Mouse (Mus musculus) heart, embryonic 14.5 days (tissue): ENCODE data around the gene Neurog3. TPM values are rescaled to one million over a fixed set of nuclear protein-coding genes. Genes with fewer than 3 reads are reported as not detected.

Experiments
- ATAC-seq: fragments of 200-750 bp; cut with Nextera tagmentation; 2 replicates; pipeline ENCODE4 v1.8.0; 2017; ENCODE audit warnings: low read depth, moderate TSS enrichment; ENCODE audit not compliant: insufficient number of reproducible peaks, insufficient read depth, low FRiP score
- H3K27ac ChIP-seq, 2 experiments: fragments of 200-500 bp in 1 of 2; fragments of 300-500 bp in 1 of 2; sonication (generic) in 1 of 2; replicated peaks in 1 of 2; 2 replicates each; pipeline ENCODE4 v1.5.1; 2012 to 2014; ENCODE audit warnings: low read depth in 2 of 2, low read length in 2 of 2, control low read depth in 1 of 2, mild to moderate bottlenecking in 1 of 2, mixed read lengths in 1 of 2; ENCODE audit not compliant: control insufficient read depth in 1 of 2, insufficient read depth in 1 of 2
- H3K27me3 ChIP-seq: fragments of 300-500 bp; sonication (generic); 2 replicates; pipeline ENCODE4 v1.6.1; 2014; ENCODE audit warnings: mild to moderate bottlenecking, low read length, control low read depth; ENCODE audit not compliant: control insufficient read depth, insufficient read depth
- H3K36me3 ChIP-seq: fragments of 300-500 bp; sonication (generic); 2 replicates; pipeline ENCODE4 v1.6.1; 2014; ENCODE audit warnings: mild to moderate bottlenecking, control low read depth, low read length, mixed read lengths; ENCODE audit not compliant: control insufficient read depth, insufficient read depth
- H3K4me1 ChIP-seq, 2 experiments: fragments of 200-500 bp in 1 of 2; fragments of 300-500 bp in 1 of 2; sonication (generic) in 1 of 2; 2 replicates each; pipeline ENCODE4 v1.6.1; 2012 to 2014; ENCODE audit warnings: low read length in 2 of 2, control low read depth in 1 of 2, mixed read lengths in 1 of 2; ENCODE audit not compliant: control insufficient read depth in 2 of 2, insufficient read depth in 2 of 2
- H3K4me2 ChIP-seq: fragments of 300-500 bp; sonication (generic); 2 replicates; pipeline ENCODE4 v1.6.1; 2014; ENCODE audit warnings: mild to moderate bottlenecking, low read length
- H3K4me3 ChIP-seq, 2 experiments: fragments of 200-500 bp in 1 of 2; fragments of 300-500 bp in 1 of 2; sonication (generic) in 1 of 2; 2 replicates each; pipeline ENCODE4 v1.5.1; 2012 to 2014; ENCODE audit warnings: low read length in 2 of 2, mild to moderate bottlenecking in 2 of 2, control low read depth in 1 of 2, low read depth in 1 of 2, moderate library complexity in 1 of 2; ENCODE audit not compliant: control insufficient read depth in 1 of 2, insufficient read depth in 1 of 2
- H3K9ac ChIP-seq: fragments of 300-500 bp; sonication (generic); 2 replicates; pipeline ENCODE4 v1.6.1; 2014; ENCODE audit warnings: mild to moderate bottlenecking, low read length
- H3K9me3 ChIP-seq: fragments of 300-500 bp; sonication (generic); 2 replicates; pipeline ENCODE4 v1.6.1; 2016; ENCODE audit warnings: low read length, control low read depth; ENCODE audit not compliant: control insufficient read depth
- WGBS: fragments of 180-500 bp; shearing (Covaris S2); extraction: QIAGEN DNeasy Blood & Tissue Kit; methylation state at CpG from one replicate; pipeline ENCODE4 v1.1.7; 2014; 5-methylcytosine and 5-hydroxymethylcytosine counted together
- polyA plus RNA-seq: library from polyadenylated mRNA; unstranded; fragments of >200 nt; fragmentation: Nextera tagmentation; extraction: Ambion mirVana; gene quantifications from 2 replicates; pipeline ENCODE4 v1.2.1, GENCODE M21; 2014

Gene Neurog3
- polyA plus RNA-seq, 1 experiment from 2014 or later, result not detected

GRCm38 (mm10) chr10:62113865-62114647 lies 18.8 kb upstream of the Neurog3 start:
- no peaks in the 10 kb centered on the region; a peak in 1 of 4 replicates for H3K4me1 ChIP-seq
- no peak overlapping the region for H3K4me3 ChIP-seq
- H3K36me3 ChIP-seq, result no peaks in the 10 kb centered on the region
- H3K27ac ChIP-seq, result no peak overlapping the region
- no peak for ATAC-seq
- H3K9ac ChIP-seq, result no peak overlapping the region
- WGBS, result 69% methylated on average over 9 of the region's 9 CpGs
- peaks cover 32% of the 10 kb centered on the region for H3K27me3 ChIP-seq
- H3K9me3 ChIP-seq, result no peaks in the 10 kb centered on the region
- no peak overlapping the region for H3K4me2 ChIP-seq

- H3K27ac ChIP-seq, result no peak overlapping the region
- H3K4me2 ChIP-seq, result no peak overlapping the region
- no peaks in the 10 kb centered on the region for H3K36me3 ChIP-seq
- no peak for ATAC-seq
- WGBS, result 40% methylated on average over 6 of the region's 6 CpGs
- H3K27me3 ChIP-seq, result peaks cover 66% of the 10 kb centered on the region
- no peaks in the 10 kb centered on the region for H3K4me1 ChIP-seq
- H3K9me3 ChIP-seq, result no peaks in the 10 kb centered on the region
- no peak overlapping the region for H3K9ac ChIP-seq
- no peak overlapping the region for H3K4me3 ChIP-seq
Measured at GRCm38 (mm10) chr10:62127137-62127536, 5.8 kb upstream of the Neurog3 start.

- H3K27me3 ChIP-seq, result peaks cover 72% of the 10 kb centered on the region
- ATAC-seq, result no peak
- no peaks in the 10 kb centered on the region for H3K36me3 ChIP-seq
- no peak overlapping the region for H3K4me2 ChIP-seq
- H3K9me3 ChIP-seq, result no peaks in the 10 kb centered on the region
- no peak overlapping the region for H3K4me3 ChIP-seq
- no peak overlapping the region for H3K27ac ChIP-seq
- H3K9ac ChIP-seq, result no peak overlapping the region
- H3K4me1 ChIP-seq, result no peaks in the 10 kb centered on the region; a peak in 1 of 4 replicates
- WGBS, result 48% methylated on average over 21 of the region's 21 CpGs
Measured at GRCm38 (mm10) chr10:62127711-62128231, 5.1 kb upstream of the Neurog3 start.

GRCm38 (mm10) chr10:62128316-62128951 lies 4.5 kb upstream of the Neurog3 start:
- Histone ChIP-seq H3K9ac (no peak overlapping the region), H3K4me1 (no peaks in the 10 kb centered on the region; a peak in 1 of 4 replicates), H3K4me3 (no peak overlapping the region), H3K4me2 (no peak overlapping the region), H3K27me3 (peaks cover 79% of the 10 kb centered on the region), H3K36me3 (no peaks in the 10 kb centered on the region), H3K9me3 (no peaks in the 10 kb centered on the region), H3K27ac (no peak overlapping the region)
- ATAC-seq, result no peak
- WGBS, result 2% methylated on average over 29 of the region's 32 CpGs

- Histone ChIP-seq H3K4me2 (no peak overlapping the region), H3K27ac (no peak overlapping the region), H3K36me3 (no peaks in the 10 kb centered on the region), H3K4me1 (no peaks in the 10 kb centered on the region; a peak in 1 of 4 replicates), H3K27me3 (peaks cover 87% of the 10 kb centered on the region), H3K4me3 (no peak overlapping the region), H3K9ac (no peak overlapping the region), H3K9me3 (no peaks in the 10 kb centered on the region)
- 8% methylated on average over 8 of the region's 8 CpGs for WGBS
- ATAC-seq, result no peak
Measured at GRCm38 (mm10) chr10:62135696-62136470, 3.0 kb downstream of the Neurog3 start.

GRCm38 (mm10) chr10:62137150-62137549 lies 4.3 kb downstream of the Neurog3 start:
- no peak overlapping the region for H3K4me3 ChIP-seq
- no peak for ATAC-seq
- H3K4me2 ChIP-seq, result no peak overlapping the region
- H3K27ac ChIP-seq, result no peak overlapping the region
- no peaks in the 10 kb centered on the region for H3K36me3 ChIP-seq
- 16% methylated on average over 4 of the region's 4 CpGs for WGBS
- H3K4me1 ChIP-seq, result no peaks in the 10 kb centered on the region; a peak in 1 of 4 replicates
- peaks cover 82% of the 10 kb centered on the region for H3K27me3 ChIP-seq
- no peaks in the 10 kb centered on the region for H3K9me3 ChIP-seq
- no peak overlapping the region for H3K9ac ChIP-seq

- 20% methylated on average over 3 of the region's 3 CpGs for WGBS
- no peaks in the 10 kb centered on the region for H3K9me3 ChIP-seq
- H3K27ac ChIP-seq, result no peak overlapping the region
- H3K4me2 ChIP-seq, result no peak overlapping the region
- no peak overlapping the region for H3K4me3 ChIP-seq
- no peak for ATAC-seq
- no peaks in the 10 kb centered on the region for H3K4me1 ChIP-seq
- H3K36me3 ChIP-seq, result no peaks in the 10 kb centered on the region
- H3K9ac ChIP-seq, result no peak overlapping the region
- peaks cover 73% of the 10 kb centered on the region for H3K27me3 ChIP-seq
Measured at GRCm38 (mm10) chr10:62138040-62138439, 5.2 kb downstream of the Neurog3 start.
